Mouse (Mus musculus) heart, embryonic 14.5 days (tissue): Measurements from ENCODE around the gene Kl. TPM values are rescaled to one million over a fixed set of nuclear protein-coding genes. Genes with fewer than 3 reads are reported as not detected.

Experiments
- ATAC-seq: fragments of 200-750 bp; cut with Nextera tagmentation; 2 replicates; pipeline ENCODE4 v1.8.0; 2017; ENCODE audit warnings: low read depth, moderate TSS enrichment; ENCODE audit not compliant: insufficient number of reproducible peaks, insufficient read depth, low FRiP score
- H3K27ac ChIP-seq, 2 experiments: fragments of 200-500 bp in 1 of 2; fragments of 300-500 bp in 1 of 2; sonication (generic) in 1 of 2; replicated peaks in 1 of 2; 2 replicates each; pipeline ENCODE4 v1.5.1; 2012 to 2014; ENCODE audit warnings: low read depth in 2 of 2, low read length in 2 of 2, control low read depth in 1 of 2, mild to moderate bottlenecking in 1 of 2, mixed read lengths in 1 of 2; ENCODE audit not compliant: control insufficient read depth in 1 of 2, insufficient read depth in 1 of 2
- H3K27me3 ChIP-seq: fragments of 300-500 bp; sonication (generic); 2 replicates; pipeline ENCODE4 v1.6.1; 2014; ENCODE audit warnings: mild to moderate bottlenecking, low read length, control low read depth; ENCODE audit not compliant: control insufficient read depth, insufficient read depth
- H3K36me3 ChIP-seq: fragments of 300-500 bp; sonication (generic); 2 replicates; pipeline ENCODE4 v1.6.1; 2014; ENCODE audit warnings: mild to moderate bottlenecking, control low read depth, low read length, mixed read lengths; ENCODE audit not compliant: control insufficient read depth, insufficient read depth
- H3K4me1 ChIP-seq, 2 experiments: fragments of 200-500 bp in 1 of 2; fragments of 300-500 bp in 1 of 2; sonication (generic) in 1 of 2; 2 replicates each; pipeline ENCODE4 v1.6.1; 2012 to 2014; ENCODE audit warnings: low read length in 2 of 2, control low read depth in 1 of 2, mixed read lengths in 1 of 2; ENCODE audit not compliant: control insufficient read depth in 2 of 2, insufficient read depth in 2 of 2
- H3K4me2 ChIP-seq: fragments of 300-500 bp; sonication (generic); 2 replicates; pipeline ENCODE4 v1.6.1; 2014; ENCODE audit warnings: mild to moderate bottlenecking, low read length
- H3K4me3 ChIP-seq, 2 experiments: fragments of 200-500 bp in 1 of 2; fragments of 300-500 bp in 1 of 2; sonication (generic) in 1 of 2; 2 replicates each; pipeline ENCODE4 v1.5.1; 2012 to 2014; ENCODE audit warnings: low read length in 2 of 2, mild to moderate bottlenecking in 2 of 2, control low read depth in 1 of 2, low read depth in 1 of 2, moderate library complexity in 1 of 2; ENCODE audit not compliant: control insufficient read depth in 1 of 2, insufficient read depth in 1 of 2
- H3K9ac ChIP-seq: fragments of 300-500 bp; sonication (generic); 2 replicates; pipeline ENCODE4 v1.6.1; 2014; ENCODE audit warnings: mild to moderate bottlenecking, low read length
- H3K9me3 ChIP-seq: fragments of 300-500 bp; sonication (generic); 2 replicates; pipeline ENCODE4 v1.6.1; 2016; ENCODE audit warnings: low read length, control low read depth; ENCODE audit not compliant: control insufficient read depth
- WGBS: fragments of 180-500 bp; shearing (Covaris S2); extraction: QIAGEN DNeasy Blood & Tissue Kit; methylation state at CpG from one replicate; pipeline ENCODE4 v1.1.7; 2014; 5-methylcytosine and 5-hydroxymethylcytosine counted together
- polyA plus RNA-seq: library from polyadenylated mRNA; unstranded; fragments of >200 nt; fragmentation: Nextera tagmentation; extraction: Ambion mirVana; gene quantifications from 2 replicates; pipeline ENCODE4 v1.2.1, GENCODE M21; 2014

Gene Kl
- polyA plus RNA-seq, 1 experiment from 2014 or later: 1.2 TPM

- Histone ChIP-seq H3K9ac (no peak overlapping the region), H3K4me3 (no peak overlapping the region), H3K4me1 (peaks cover 5% of the 10 kb centered on the region in 2 experiments; a peak in 3 of 4 replicates), H3K36me3 (no peaks in the 10 kb centered on the region), H3K27ac (no peak overlapping the region), H3K4me2 (no peak overlapping the region), H3K27me3 (no peaks in the 10 kb centered on the region), H3K9me3 (no peaks in the 10 kb centered on the region)
- 57% methylated on average over 7 of the region's 7 CpGs for WGBS
- no peak for ATAC-seq
Observed at GRCm38 (mm10) chr5:151027171-151027570, 74.8 kb downstream of the Kl start.

GRCm38 (mm10) chr5:151028906-151029305, 76.5 kb downstream of the Kl start:
- Histone ChIP-seq H3K36me3 (no peaks in the 10 kb centered on the region), H3K4me1 (no peaks in the 10 kb centered on the region), H3K4me2 (no peak overlapping the region), H3K27me3 (no peaks in the 10 kb centered on the region), H3K9ac (no peak overlapping the region), H3K4me3 (no peak overlapping the region), H3K27ac (no peak overlapping the region), H3K9me3 (peaks cover 5% of the 10 kb centered on the region; the same call in 1 of the 2 replicates)
- WGBS: 74% methylated on average over 6 of the region's 6 CpGs
- no peak for ATAC-seq

GRCm38 (mm10) chr5:151034715-151035512, 82.5 kb downstream of the Kl start:
- Histone ChIP-seq H3K36me3 (peaks cover 3% of the 10 kb centered on the region; the same call in 1 of the 2 replicates), H3K27ac (no peak overlapping the region), H3K9ac (no peak overlapping the region), H3K4me2 (no peak overlapping the region), H3K4me3 (no peak overlapping the region), H3K9me3 (peaks cover 5% of the 10 kb centered on the region; the same call in 1 of the 2 replicates), H3K27me3 (no peaks in the 10 kb centered on the region), H3K4me1 (peaks cover 0 to 2% of the 10 kb centered on the region in 2 experiments; a peak in 2 of 4 replicates)
- 38% methylated on average over 9 of the region's 9 CpGs for WGBS
- no peak for ATAC-seq

- H3K9me3 ChIP-seq: peaks cover 5% of the 10 kb centered on the region; the same call in 1 of the 2 replicates
- H3K27me3 ChIP-seq: no peaks in the 10 kb centered on the region
- H3K4me3 ChIP-seq: no peak overlapping the region
- peaks cover 15% of the 10 kb centered on the region for H3K36me3 ChIP-seq
- no peak for ATAC-seq
- WGBS: 90% methylated on average over 7 of the region's 7 CpGs
- no peak overlapping the region for H3K27ac ChIP-seq
- H3K4me1 ChIP-seq: peaks cover 0 to 2% of the 10 kb centered on the region in 2 experiments; a peak in 2 of 4 replicates
- H3K9ac ChIP-seq: no peak overlapping the region
- no peak overlapping the region for H3K4me2 ChIP-seq
Observed at GRCm38 (mm10) chr5:151037871-151038270, 85.5 kb downstream of the Kl start.

GRCm38 (mm10) chr5:151042911-151043310, 90.5 kb downstream of the Kl start:
- H3K4me3 ChIP-seq: no peak overlapping the region
- no peak overlapping the region for H3K4me2 ChIP-seq
- no peak for ATAC-seq
- 93% methylated on average over 5 of the region's 5 CpGs for WGBS
- H3K27ac ChIP-seq: no peak overlapping the region
- H3K9ac ChIP-seq: no peak overlapping the region
- peaks cover 0 to 3% of the 10 kb centered on the region in 2 experiments; a peak in 1 of 4 replicates for H3K4me1 ChIP-seq
- H3K27me3 ChIP-seq: no peaks in the 10 kb centered on the region
- H3K36me3 ChIP-seq: peaks cover 31% of the 10 kb centered on the region
- H3K9me3 ChIP-seq: no peaks in the 10 kb centered on the region
